Mouse (Mus musculus): ENCODE results near the gene Iqcn.

The Iqcn gene

DNA sequence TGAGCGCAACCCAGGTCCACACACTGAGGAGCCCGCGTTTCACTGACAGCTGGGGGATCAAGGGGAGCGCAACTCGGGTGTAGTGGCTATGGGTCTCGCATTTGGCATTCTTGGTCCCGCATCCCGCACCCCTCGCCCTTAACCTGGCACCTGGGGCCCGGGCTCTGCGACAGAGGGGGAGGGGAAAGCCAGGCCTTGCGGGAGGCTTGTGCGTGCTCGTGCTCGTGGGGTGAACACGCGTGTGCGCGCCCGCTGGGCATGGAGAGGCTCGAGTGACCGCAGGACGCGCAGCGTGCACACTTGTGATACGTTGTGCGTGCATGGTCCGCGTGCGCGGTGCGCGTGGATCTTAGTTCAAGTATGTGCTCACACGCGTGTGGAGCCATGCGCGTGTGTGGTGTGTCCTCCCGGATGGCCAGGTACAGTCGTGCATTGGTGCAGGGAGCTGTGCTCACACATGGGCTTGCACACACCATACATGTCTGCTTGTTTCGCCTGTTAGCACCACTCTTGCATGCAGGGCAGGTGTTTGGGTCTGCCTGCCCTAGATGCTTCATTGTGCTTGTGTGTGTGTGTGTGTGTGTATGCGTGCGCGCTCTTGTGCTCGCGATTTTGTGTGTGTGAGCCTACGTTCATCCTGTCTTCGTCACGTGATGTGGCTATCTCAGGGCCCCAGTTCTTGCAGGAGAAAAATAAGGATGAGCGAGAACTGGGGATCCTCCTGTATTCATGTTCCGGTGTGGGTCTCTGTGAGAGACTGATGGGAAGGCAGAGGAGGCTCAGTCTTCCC is 51.8 kb downstream of the Iqcn start:
- DNase-seq (ENCODE audit: low spot score in 2 of 2): no peak

DNA sequence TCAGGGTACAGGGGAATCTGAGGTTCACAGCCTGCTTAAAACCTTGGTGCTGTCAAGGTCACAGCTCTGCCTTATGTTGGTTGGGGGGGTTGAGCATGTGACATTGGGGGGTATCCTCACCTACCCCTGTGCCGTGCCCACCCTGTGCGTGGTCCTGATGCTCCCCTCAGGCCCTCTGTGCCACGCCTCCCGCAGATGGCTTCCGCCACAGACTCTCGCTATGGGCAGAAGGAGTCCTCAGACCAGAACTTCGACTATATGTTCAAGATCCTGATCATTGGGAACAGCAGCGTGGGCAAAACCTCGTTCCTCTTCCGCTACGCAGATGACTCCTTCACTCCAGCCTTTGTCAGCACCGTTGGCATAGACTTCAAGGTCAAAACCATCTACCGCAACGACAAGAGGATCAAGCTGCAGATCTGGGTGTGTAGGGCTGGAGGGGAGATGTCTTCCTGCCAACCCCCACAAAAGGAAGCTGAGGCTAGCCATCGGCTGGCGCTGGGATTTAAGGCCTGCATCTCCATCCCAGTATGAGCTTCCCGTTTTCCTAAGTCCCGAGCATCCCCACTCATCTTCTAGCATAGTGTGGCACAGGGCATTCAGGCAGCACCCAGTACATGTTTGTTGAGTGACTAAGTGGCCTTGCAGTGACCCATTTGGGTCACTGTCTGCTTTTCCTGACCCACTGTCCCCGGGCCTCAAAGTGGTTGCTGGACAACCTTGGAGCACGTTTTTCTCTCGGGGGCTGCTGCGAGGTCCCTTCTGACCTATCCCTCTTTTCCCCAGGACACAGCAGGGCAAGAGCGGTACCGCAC is 52.6 kb downstream of the Iqcn start:
- DNase-seq (ENCODE audit: low spot score in 2 of 2): no peak

- DNase-seq (ENCODE audit: low spot score in 2 of 2): no peak
Measured at GRCm38 (mm10) chr8:70756476-70757040, 53.3 kb downstream of the Iqcn start.

- no peak for DNase-seq (ENCODE audit: low spot score in 2 of 2)
Measured at GRCm38 (mm10) chr8:70757523-70758307, 54.5 kb downstream of the Iqcn start.

DNA sequence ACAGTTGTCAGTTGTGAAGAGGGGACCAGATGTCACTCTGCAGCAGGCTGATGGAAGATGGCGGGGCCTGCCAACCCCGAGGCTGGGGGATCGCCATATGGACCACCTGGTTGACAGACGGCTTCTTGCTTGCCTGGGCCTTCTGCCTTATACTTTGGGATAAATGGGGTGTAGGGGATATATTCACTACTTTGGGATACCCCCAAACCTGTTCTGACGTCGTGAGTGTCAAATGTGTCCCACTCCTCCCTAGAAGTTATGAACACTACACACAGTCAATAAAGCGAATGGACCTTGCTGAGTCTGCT is 55.0 kb downstream of the Iqcn start:
- DNase-seq (ENCODE audit: low spot score in 2 of 2): no peak

DNA sequence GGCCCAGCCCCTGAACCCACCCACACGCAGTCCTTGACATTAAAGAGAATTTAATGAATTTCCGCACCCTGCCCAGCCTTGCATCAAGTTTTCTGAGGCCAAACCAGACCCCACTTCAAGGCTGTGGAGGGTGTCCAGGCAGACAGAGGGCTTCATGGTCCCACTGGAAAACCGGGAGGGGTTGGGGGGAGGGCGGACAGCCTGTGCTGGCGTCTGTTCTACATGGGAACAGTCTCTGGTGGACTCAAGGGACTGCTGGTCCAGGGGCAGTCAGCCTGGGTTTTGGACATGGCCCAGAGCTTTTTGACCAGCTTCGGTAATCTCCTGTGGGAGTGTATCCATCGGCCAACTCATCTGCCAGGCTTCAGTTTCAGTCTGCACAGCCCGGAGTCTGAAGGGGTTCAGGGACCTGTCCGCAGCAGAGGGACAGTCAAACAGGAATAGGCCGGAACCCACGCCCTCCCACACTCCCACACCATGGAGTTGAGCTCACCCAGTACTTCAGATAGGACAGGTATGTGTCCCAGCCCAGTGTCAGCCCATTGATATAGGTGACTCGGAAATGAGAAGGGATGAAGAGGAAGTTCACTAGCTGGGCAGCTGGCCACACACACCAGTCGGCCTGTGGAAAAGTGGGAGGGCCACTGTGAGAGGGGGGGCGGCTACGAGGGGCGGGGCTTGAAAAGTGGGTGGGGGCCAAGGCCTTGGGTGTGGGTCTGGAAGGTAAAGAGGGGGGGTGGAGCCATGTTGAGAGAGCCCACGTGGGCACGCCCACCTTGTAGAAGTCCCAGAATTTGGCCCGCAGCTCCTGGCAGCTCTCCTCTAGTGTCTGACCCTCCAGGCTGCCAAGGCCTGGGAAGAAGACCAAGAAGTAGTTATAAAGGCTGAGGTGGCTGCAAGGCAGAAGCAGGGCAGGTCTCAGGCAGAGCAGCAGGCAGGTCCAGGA is 55.6 kb downstream of the Iqcn start:
- DNase-seq (ENCODE audit: low spot score in 2 of 2): no peak

GRCm38 (mm10) chr8:70760350-70760749 is 57.1 kb downstream of the Iqcn start:
- no peak for DNase-seq (ENCODE audit: low spot score in 2 of 2)

DNA sequence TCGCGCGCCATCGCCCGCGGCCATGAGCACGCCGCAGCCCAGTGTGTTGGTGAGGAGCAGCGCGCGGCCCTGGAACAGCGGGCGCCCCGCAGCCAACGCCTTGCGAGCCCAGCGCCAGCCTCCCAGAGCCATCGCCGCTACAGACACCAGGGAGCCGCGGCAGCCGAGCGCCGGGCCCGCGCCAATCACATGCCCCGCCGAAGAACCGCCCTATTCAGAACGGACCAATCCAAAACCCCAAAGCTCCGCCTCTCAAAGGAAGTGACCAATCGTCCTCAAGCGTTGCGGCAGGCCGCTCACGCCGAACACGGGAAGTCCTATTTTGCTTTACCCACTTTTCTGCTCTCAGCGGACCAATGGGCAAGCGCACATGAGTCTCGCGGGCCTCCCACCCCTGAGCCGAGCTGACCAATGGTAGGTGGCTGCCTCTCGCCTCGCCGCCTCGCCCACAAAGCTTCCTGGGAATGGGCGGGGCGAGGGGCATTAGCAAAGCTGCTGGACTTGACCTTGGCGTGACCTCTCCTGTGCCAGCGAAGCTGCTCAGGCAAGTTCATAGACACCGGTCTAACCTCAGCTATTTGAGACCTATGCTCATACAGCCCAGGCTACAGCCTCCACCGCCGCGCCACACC is 57.6 kb downstream of the Iqcn start, which contains the start of gene Mpv17l2:
Gene Mpv17l2, minus strand, starts transcription at position 172 of the 632 bp plus-strand sequence.
- peak; percentile 93 to 96 for DNase-seq (ENCODE audit: low spot score in 2 of 2)

- no peak for DNase-seq (ENCODE audit: low spot score in 2 of 2)
Measured at GRCm38 (mm10) chr8:70762118-70762517, 58.9 kb downstream of the Iqcn start.

GRCm38 (mm10) chr8:70763354-70763753 is 60.1 kb downstream of the Iqcn start:
- DNase-seq (ENCODE audit: low spot score in 2 of 2): peak; percentile 61 to 81

- no peak for DNase-seq (ENCODE audit: low spot score in 2 of 2)
Measured at GRCm38 (mm10) chr8:70764026-70764425, 60.8 kb downstream of the Iqcn start.

DNA sequence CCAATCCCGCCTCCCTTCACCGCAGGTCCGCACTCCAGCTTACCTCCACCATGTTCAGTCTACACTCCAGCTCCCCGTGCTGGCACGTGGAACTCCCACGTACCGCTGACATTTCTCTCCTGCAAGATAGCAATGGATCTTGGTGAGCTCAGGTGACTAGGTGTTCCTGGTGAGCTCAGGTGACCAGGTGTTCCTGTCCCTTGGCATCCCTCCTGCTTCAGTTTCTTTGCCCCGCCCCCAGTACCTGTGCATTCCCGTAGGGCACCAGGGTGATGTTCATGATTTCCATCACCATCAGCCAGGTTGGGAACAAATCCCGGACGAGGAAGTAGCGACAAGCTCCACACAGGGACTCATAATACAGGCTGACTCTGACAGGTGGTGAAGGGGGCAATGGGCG is 61.4 kb downstream of the Iqcn start:
- DNase-seq (ENCODE audit: low spot score in 2 of 2): no peak

DNA sequence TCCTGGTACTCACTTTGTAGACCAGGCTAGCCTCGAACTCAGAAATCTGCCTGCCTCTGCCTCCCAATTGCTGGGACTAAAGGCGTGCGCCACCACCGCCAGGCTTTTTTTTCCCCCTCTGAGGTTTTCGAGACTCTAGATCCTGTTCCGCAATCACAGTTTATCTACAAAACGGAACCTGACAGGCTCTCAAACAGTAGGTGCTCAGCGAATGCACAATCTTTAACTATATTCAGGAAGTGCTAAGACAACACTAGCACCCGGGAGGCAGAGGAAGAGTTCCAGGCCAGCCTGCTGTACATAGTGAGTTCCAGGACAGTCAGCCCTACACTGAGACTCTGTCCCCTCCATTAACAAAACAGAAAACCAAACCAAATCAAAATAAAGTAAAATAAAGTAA is 62.1 kb downstream of the Iqcn start:
- DNase-seq (ENCODE audit: low spot score in 2 of 2): no peak

DNA sequence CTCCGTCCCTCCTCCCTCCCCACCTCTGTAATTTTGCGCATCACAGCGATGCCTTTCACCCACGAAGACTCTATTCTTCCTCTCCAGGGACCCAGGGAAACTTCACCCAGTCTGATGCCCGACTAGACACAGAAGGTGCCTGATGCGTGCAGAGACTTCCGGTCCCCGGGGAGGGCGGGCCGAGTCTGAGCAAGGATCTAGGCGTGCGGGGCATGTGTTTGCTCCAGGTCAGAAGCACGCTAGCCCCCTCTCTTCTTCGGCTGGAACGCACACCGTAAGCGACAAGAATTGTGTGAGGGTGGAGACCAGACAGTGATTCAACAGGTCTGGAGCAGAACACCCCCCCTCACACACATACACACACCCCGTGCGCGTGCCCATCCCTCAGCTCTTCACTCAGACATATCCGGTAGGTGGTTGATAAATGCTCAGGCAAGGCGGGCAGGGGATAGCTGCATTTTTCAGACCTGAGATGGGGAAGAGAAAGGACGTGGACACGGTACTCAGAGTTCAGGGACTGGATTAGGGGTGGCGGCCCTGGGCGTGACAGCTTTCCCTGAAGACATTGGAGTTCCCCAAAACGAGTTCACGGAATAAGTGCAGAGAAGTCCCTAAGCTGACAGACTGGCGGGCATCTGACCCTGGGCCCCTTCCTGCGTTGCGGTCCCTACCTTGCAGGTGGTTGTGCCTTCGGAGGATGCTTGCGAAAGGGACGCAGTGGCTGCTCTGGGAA is 62.7 kb downstream of the Iqcn start:
- DNase-seq (ENCODE audit: low spot score in 2 of 2): peak; percentile 64 to 67

- no peak for DNase-seq (ENCODE audit: low spot score in 2 of 2)
Measured at GRCm38 (mm10) chr8:70766571-70767440, 63.5 kb downstream of the Iqcn start.
